Mouse (Mus musculus): ENCODE measurements around the gene Lrrc8e. TPM values are rescaled to one million over a fixed set of nuclear protein-coding genes. Genes with fewer than 3 reads are reported as not detected.

Lrrc8e gene
- 1.0 and 1.4 TPM in 2 replicates for polyA plus RNA-seq (2011; ENCODE audit: insufficient read depth, insufficient read length, low read depth, missing spikeins)

DNA sequence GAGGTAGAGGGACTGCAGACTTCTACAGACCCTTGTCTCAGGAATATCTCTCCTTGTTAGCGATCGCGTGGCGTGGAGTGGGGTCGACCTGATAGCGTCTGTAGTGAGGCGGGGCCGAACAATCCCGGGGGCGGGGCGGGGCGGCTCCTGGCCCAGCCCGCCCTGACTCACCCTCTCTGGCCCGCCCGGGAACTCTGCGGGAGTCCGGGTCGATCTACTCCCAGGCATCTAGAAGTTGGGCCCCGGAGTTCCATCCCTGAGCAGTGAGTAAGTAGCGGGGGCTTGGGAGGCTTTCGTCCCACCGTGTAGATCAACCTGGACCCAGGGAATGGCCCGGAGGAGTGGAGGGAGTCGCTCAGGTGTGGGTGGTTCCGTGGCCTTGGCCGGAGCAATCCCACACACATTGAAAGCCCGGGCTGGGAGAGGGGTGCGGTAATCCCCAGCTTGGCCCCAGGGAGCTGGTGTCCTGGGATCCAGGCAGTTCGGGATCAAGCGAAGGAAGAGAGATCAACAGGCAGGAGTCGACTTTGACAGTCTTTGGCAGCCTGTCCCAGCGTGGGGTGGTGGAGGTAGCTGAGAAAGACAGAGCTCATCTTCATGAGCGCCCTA lies at the start of gene Lrrc8e:
Lrrc8e (plus strand) TSS at position 89 of the 609 bp plus-strand sequence.
- H3K27me3 ChIP-seq (ENCODE audit: control insufficient read depth, insufficient read depth, low read length, poor library complexity, severe bottlenecking), result peaks cover 3% of the 10 kb centered on the region
- H3K27ac ChIP-seq (ENCODE audit: insufficient read depth, low read length), result no peak within 1 kb of the TSS

GRCm38 (mm10) chr8:4183409-4183808 lies 43.2 kb upstream of the Lrrc8e start:
- H3K27me3 ChIP-seq (ENCODE audit: control insufficient read depth, insufficient read depth, low read length, poor library complexity, severe bottlenecking), result peaks cover 2% of the 10 kb centered on the region; the same call in 1 of the 2 replicates
- no peaks in the 10 kb centered on the region for H3K9me3 ChIP-seq (replicated peaks; ENCODE audit: control insufficient read depth, insufficient read depth, low read length, poor library complexity, severe bottlenecking)
- no peak overlapping the region for H3K9ac ChIP-seq (ENCODE audit: low read depth, poor library complexity, severe bottlenecking)
- no peaks in the 10 kb centered on the region for H3K36me3 ChIP-seq (ENCODE audit: control insufficient read depth, insufficient read depth, low read length, poor library complexity, severe bottlenecking)
- no peaks in the 10 kb centered on the region for H3K4me1 ChIP-seq (ENCODE audit: control insufficient read depth, insufficient read depth, low read length)
- no peak overlapping the region for H3K4me3 ChIP-seq (ENCODE audit: low read depth, low read length)
- no peak overlapping the region for H3K27ac ChIP-seq (ENCODE audit: insufficient read depth, low read length)
- TF ChIP-seq POLR2A (IDR thresholded peaks at IDR 0.05; ENCODE audit: insufficient read depth, low read length) (no peak), EP300 (IDR thresholded peaks at IDR 0.05; ENCODE audit: insufficient read depth, low read depth, low read length) (no peak), CTCF (IDR thresholded peaks at IDR 0.05; ENCODE audit: low read depth, low read length) (no peak)

More for the DNA sequence above, at the start of gene Lrrc8e:
- TF ChIP-seq POLR2A (IDR thresholded peaks at IDR 0.05; ENCODE audit: insufficient read depth, low read length) (no peak), EP300 (IDR thresholded peaks at IDR 0.05; ENCODE audit: insufficient read depth, low read depth, low read length) (no peak), CTCF (IDR thresholded peaks at IDR 0.05; ENCODE audit: low read depth, low read length) (no peak)
- no peaks in the 10 kb centered on the region for H3K9me3 ChIP-seq (replicated peaks; ENCODE audit: control insufficient read depth, insufficient read depth, low read length, poor library complexity, severe bottlenecking)
- 0 out of 2 replicates have a peak within 1 kb of the TSS, but pooled peaks have one; percentile 18 for H3K9ac ChIP-seq (ENCODE audit: low read depth, poor library complexity, severe bottlenecking)
- no peaks in the 10 kb centered on the region for H3K4me1 ChIP-seq (ENCODE audit: control insufficient read depth, insufficient read depth, low read length)
- H3K36me3 ChIP-seq (ENCODE audit: control insufficient read depth, insufficient read depth, low read length, poor library complexity, severe bottlenecking), result no peaks in the 10 kb centered on the region
- peak within 1 kb of the TSS; percentile 51 for H3K4me3 ChIP-seq (ENCODE audit: low read depth, low read length)

DNA sequence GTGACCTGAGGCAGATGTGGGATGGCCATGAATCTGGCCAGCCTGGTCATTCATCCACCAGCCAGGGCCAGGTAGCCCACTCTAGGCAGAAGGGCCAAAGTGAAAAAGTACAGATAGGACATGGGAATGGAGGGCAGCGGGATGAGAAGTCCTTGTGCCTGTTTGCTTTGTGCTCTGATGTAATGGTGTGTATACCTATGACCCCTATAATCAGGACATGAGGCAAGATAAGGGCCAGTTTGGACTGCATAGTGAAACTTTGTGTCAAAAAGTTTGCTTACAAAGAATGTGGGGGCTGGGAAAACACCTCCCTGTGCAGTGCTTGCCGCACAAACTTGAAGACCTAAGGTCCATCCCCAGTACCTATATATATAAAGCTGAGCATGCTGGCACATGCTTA lies 40.5 kb upstream of the Lrrc8e start:
- no peaks in the 10 kb centered on the region for H3K9me3 ChIP-seq (replicated peaks; ENCODE audit: control insufficient read depth, insufficient read depth, low read length, poor library complexity, severe bottlenecking)
- TF ChIP-seq POLR2A (IDR thresholded peaks at IDR 0.05; ENCODE audit: insufficient read depth, low read length) (no peak), CTCF (IDR thresholded peaks at IDR 0.05; ENCODE audit: low read depth, low read length) (no peak)
- no peaks in the 10 kb centered on the region for H3K36me3 ChIP-seq (ENCODE audit: control insufficient read depth, insufficient read depth, low read length, poor library complexity, severe bottlenecking)
- no peak overlapping the region for H3K9ac ChIP-seq (ENCODE audit: low read depth, poor library complexity, severe bottlenecking)
- H3K27ac ChIP-seq (ENCODE audit: insufficient read depth, low read length), result no peak overlapping the region
- no peaks in the 10 kb centered on the region for H3K27me3 ChIP-seq (ENCODE audit: control insufficient read depth, insufficient read depth, low read length, poor library complexity, severe bottlenecking)
- H3K4me3 ChIP-seq (ENCODE audit: low read depth, low read length), result no peak overlapping the region
- H3K4me1 ChIP-seq (ENCODE audit: control insufficient read depth, insufficient read depth, low read length), result no peaks in the 10 kb centered on the region

DNA sequence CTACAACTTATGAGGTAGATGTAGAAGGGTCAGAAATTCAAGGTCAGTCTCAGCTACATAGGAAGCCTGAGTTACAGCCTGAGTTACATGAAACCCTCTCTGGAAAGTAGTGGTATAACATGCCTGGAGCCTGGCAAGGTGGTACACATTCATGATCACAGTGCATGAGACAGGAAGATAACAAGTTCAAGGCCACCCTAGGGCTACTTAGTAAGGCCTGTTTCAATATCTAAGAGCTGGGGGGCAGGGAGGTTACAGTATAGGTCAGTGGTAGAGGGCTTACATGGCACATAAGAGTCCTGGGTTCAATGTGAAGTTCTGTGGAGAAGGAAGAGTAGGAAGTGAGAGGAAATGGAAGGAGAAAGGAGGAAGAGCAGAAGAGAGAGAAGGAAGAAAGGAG lies 38.0 kb upstream of the Lrrc8e start:
- Histone ChIP-seq H3K27me3 (ENCODE audit: control insufficient read depth, insufficient read depth, low read length, poor library complexity, severe bottlenecking) (no peaks in the 10 kb centered on the region), H3K4me1 (ENCODE audit: control insufficient read depth, insufficient read depth, low read length) (peaks cover 3% of the 10 kb centered on the region), H3K27ac (ENCODE audit: insufficient read depth, low read length) (no peak overlapping the region), H3K36me3 (ENCODE audit: control insufficient read depth, insufficient read depth, low read length, poor library complexity, severe bottlenecking) (no peaks in the 10 kb centered on the region), H3K9ac (ENCODE audit: low read depth, poor library complexity, severe bottlenecking) (no peak overlapping the region), H3K4me3 (ENCODE audit: low read depth, low read length) (no peak overlapping the region), H3K9me3 (replicated peaks; ENCODE audit: control insufficient read depth, insufficient read depth, low read length, poor library complexity, severe bottlenecking) (no peaks in the 10 kb centered on the region)
- TF ChIP-seq EP300 (IDR thresholded peaks at IDR 0.05; ENCODE audit: insufficient read depth, low read depth, low read length) (no peak), POLR2A (IDR thresholded peaks at IDR 0.05; ENCODE audit: insufficient read depth, low read length) (no peak), CTCF (IDR thresholded peaks at IDR 0.05; ENCODE audit: low read depth, low read length) (no peak)

DNA sequence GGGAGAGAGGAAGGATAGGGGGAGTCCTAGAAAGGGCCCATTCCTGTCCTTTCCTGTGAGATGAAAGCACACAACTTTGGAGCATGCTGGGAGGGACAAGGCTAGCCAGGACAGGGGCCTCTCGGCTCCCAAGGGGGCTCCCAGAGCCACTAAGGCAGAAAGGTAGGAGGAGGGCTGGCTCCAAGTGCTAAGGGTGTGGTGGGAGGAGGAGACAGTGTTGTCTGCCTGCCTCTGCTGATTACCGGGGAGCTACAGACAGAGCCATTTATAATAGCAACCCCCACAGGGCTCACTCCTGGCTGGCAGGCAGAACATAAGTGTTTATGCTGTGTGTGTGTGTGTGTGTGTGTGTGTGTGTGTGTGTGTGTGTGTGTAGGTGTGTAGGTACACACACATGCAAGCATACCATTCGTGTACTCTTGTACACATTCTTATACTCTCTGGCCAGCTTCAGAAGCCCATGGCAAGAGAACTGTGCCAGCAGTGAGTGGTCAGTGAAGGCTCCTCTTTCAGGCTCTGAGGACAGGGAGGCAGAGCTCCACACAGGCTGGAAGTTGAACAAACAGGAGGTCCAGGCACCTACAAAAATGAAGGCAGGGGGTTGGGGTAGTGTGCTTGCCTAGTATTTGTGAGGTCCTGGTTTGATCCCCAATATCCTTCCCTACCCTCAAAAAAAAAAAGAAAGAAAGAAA lies 37.5 kb upstream of the Lrrc8e start:
- H3K4me1 ChIP-seq (ENCODE audit: control insufficient read depth, insufficient read depth, low read length), result peaks cover 3% of the 10 kb centered on the region
- TF ChIP-seq CTCF (IDR thresholded peaks at IDR 0.05; ENCODE audit: low read depth, low read length) (no peak), POLR2A (IDR thresholded peaks at IDR 0.05; ENCODE audit: insufficient read depth, low read length) (no peak), EP300 (IDR thresholded peaks at IDR 0.05; ENCODE audit: insufficient read depth, low read depth, low read length) (no peak)
- no peak overlapping the region for H3K9ac ChIP-seq (ENCODE audit: low read depth, poor library complexity, severe bottlenecking)
- no peak overlapping the region for H3K4me3 ChIP-seq (ENCODE audit: low read depth, low read length)
- no peaks in the 10 kb centered on the region; the same call in 1 of the 2 replicates for H3K27me3 ChIP-seq (ENCODE audit: control insufficient read depth, insufficient read depth, low read length, poor library complexity, severe bottlenecking)
- H3K27ac ChIP-seq (ENCODE audit: insufficient read depth, low read length), result no peak overlapping the region
- H3K9me3 ChIP-seq (replicated peaks; ENCODE audit: control insufficient read depth, insufficient read depth, low read length, poor library complexity, severe bottlenecking), result no peaks in the 10 kb centered on the region
- H3K36me3 ChIP-seq (ENCODE audit: control insufficient read depth, insufficient read depth, low read length, poor library complexity, severe bottlenecking), result no peaks in the 10 kb centered on the region

DNA sequence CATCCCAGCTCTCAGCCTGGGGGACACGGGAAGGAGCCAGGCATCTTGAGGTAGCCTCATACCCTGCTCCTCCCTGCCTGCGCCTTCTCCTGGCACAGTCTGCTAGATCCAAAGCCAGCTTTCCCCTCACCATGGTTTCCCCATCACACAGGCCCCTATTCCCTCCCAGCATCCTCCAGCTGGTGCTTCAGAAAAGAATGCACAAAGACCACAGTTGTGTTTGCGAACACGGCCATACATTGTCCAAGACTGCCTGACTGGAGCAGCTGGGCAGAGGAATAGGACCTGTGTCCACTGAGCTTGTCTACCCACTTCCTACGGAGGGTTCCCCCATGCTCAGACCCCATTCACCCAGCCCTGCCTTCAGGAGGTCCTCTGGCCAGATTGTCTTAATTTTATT lies 34.3 kb upstream of the Lrrc8e start:
- TF ChIP-seq EP300 (IDR thresholded peaks at IDR 0.05; ENCODE audit: insufficient read depth, low read depth, low read length) (no peak), POLR2A (IDR thresholded peaks at IDR 0.05; ENCODE audit: insufficient read depth, low read length) (no peak), CTCF (IDR thresholded peaks at IDR 0.05; ENCODE audit: low read depth, low read length) (no peak)
- Histone ChIP-seq H3K4me3 (ENCODE audit: low read depth, low read length) (no peak overlapping the region), H3K27ac (ENCODE audit: insufficient read depth, low read length) (no peak overlapping the region), H3K36me3 (ENCODE audit: control insufficient read depth, insufficient read depth, low read length, poor library complexity, severe bottlenecking) (no peaks in the 10 kb centered on the region), H3K4me1 (ENCODE audit: control insufficient read depth, insufficient read depth, low read length) (peaks cover 3% of the 10 kb centered on the region), H3K27me3 (ENCODE audit: control insufficient read depth, insufficient read depth, low read length, poor library complexity, severe bottlenecking) (no peaks in the 10 kb centered on the region; the same call in 1 of the 2 replicates), H3K9ac (ENCODE audit: low read depth, poor library complexity, severe bottlenecking) (no peak overlapping the region), H3K9me3 (replicated peaks; ENCODE audit: control insufficient read depth, insufficient read depth, low read length, poor library complexity, severe bottlenecking) (no peaks in the 10 kb centered on the region)
